Mouse (Mus musculus): ENCODE results near the gene Kpna7.

DNA sequence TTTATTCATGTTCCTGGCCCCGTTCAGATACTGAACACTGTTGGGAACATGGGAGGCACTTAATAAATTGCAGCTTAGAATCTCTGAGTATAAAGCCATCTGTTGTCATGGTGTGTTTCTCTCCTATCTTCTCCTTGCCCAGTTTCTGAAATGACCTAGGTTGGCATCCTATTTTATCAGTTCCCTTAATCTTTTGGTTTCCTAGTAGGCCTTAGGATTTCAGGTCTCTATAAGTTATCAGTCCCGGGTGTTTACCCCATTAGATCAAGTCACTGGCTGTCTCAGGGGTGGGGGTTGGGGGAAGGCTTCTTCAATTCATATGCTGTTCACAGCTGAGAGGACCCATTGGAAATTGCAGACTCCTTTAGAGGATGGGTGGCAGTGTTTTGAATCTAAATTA is 992 bp upstream of the Kpna7 start:
- TF ChIP-seq CTCF (IDR thresholded peaks at IDR 0.05; ENCODE audit: borderline replicate concordance, insufficient read depth, low read depth, low read length) = no peak
- no peak for TF ChIP-seq POLR2A (IDR thresholded peaks at IDR 0.05; ENCODE audit: borderline replicate concordance, insufficient read depth, low read length)
